Mouse (Mus musculus): ENCODE data around the gene Fbxw11. TPM values are rescaled to one million over a fixed set of nuclear protein-coding genes. Genes with fewer than 3 reads are reported as not detected.

The Fbxw11 gene
- polyA plus RNA-seq, 1 experiment = 47.9 TPM

DNA sequence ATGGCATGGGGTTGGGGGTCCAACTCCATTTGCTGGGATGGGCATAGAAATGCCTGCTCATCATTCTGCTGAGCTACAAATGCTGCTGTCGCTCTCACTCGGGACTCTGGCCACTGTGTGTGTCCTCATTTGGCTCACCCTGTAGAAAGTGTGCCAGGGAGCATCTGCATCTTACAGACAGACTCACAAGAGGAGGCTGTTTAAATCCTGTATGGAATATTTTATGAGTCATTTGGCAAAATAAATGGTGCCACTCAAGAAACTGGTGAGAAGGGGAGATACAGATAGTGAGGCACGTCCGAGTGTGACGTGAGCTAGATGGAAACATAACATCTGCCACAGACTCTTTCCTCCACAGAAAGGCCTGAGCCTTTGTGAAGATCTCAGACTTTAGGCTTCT lies 95.2 kb downstream of the Fbxw11 start:
- no peak for TF ChIP-seq POLR2A (IDR thresholded peaks at IDR 0.05; ENCODE audit: borderline replicate concordance, low read depth, low read length)
- Histone ChIP-seq H3K4me3 (ENCODE audit: insufficient read depth, low read length) (no peak overlapping the region), H3K4me1 (ENCODE audit: control insufficient read depth, insufficient read depth, low read length) (0 out of 2 replicates have a peak, but pooled peaks cover 3% of the 10 kb centered on the region)

DNA sequence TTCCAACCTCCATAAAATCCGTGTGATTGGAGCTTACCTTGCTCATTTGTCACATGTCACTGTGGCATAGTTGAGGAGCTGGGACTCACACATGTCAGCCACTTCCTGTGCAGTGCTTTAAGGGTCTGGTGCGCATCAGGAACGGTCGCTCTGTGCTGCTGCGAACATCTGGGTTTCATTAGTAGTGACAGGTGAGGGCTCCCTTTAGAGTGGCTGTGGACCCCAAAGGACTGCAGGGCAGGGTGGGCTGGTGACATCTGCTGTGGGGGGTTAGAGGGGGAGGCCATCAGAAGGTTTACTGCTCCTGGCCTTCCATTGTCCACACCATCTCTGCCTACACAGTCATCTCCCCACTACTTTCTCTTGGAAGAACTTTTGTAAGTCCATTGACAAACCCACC lies 101.4 kb downstream of the Fbxw11 start:
- H3K4me3 ChIP-seq (ENCODE audit: insufficient read depth, low read length) = no peak overlapping the region
- TF ChIP-seq CTCF (IDR thresholded peaks at IDR 0.05; ENCODE audit: low read depth, low read length) (no peak), POLR2A (IDR thresholded peaks at IDR 0.05; ENCODE audit: borderline replicate concordance, low read depth, low read length) (no peak)
- no peak overlapping the region for H3K27ac ChIP-seq (ENCODE audit: insufficient read depth, low read depth, low read length)
- no peaks in the 10 kb centered on the region for H3K4me1 ChIP-seq (ENCODE audit: control insufficient read depth, insufficient read depth, low read length)

More for the DNA sequence above, 95.2 kb downstream of the Fbxw11 start:
- no peak overlapping the region for H3K27ac ChIP-seq (ENCODE audit: insufficient read depth, low read depth, low read length)

DNA sequence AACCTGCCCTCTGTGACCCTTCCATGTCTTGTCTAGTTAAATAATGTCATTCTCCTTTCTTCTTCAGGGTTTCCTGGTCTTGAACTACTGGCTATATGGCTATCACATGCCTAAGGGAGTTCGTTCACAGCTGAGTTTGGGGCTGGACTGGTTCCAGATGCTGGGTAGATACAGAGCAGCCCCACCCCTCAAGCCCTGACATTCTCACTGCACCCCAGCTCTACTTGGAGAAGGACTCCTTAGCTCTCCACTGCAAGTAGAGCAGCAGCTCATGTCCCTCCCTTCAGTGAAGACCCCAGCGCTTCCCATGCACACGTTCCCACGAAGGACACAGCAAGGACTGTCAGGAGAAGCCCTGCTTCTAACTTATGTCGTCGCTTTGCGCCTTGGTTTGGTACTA lies 101.9 kb downstream of the Fbxw11 start:
- Histone ChIP-seq H3K4me3 (ENCODE audit: insufficient read depth, low read length) (no peak overlapping the region), H3K27ac (ENCODE audit: insufficient read depth, low read depth, low read length) (no peak overlapping the region), H3K4me1 (ENCODE audit: control insufficient read depth, insufficient read depth, low read length) (no peaks in the 10 kb centered on the region)
- TF ChIP-seq POLR2A (IDR thresholded peaks at IDR 0.05; ENCODE audit: borderline replicate concordance, low read depth, low read length) (no peak), CTCF (IDR thresholded peaks at IDR 0.05; ENCODE audit: low read depth, low read length) (no peak)

DNA sequence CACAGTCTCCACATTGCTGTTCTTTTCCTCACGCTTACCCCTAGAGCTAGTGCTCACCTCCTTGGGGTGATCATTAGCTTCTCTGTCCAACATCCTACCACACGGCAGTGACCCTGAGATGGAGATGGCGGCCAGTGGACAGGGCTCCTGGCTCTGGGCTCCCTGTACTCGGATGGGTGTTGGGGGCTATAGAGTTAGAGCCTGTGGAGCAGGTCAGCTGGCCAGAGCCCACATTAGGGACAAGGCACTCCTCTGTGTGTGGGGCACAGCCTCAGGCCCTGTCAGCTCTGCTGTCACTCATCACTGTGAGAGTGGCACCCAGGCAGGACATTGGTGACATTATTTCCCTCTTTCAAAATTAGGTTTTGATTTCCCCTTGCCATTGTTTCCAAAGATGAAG lies 102.9 kb downstream of the Fbxw11 start:
- Histone ChIP-seq H3K27ac (ENCODE audit: insufficient read depth, low read depth, low read length) (no peak overlapping the region), H3K4me1 (ENCODE audit: control insufficient read depth, insufficient read depth, low read length) (no peaks in the 10 kb centered on the region), H3K4me3 (ENCODE audit: insufficient read depth, low read length) (no peak overlapping the region)
- no peak for TF ChIP-seq POLR2A (IDR thresholded peaks at IDR 0.05; ENCODE audit: borderline replicate concordance, low read depth, low read length)
- no peak for TF ChIP-seq CTCF (IDR thresholded peaks at IDR 0.05; ENCODE audit: low read depth, low read length)

DNA sequence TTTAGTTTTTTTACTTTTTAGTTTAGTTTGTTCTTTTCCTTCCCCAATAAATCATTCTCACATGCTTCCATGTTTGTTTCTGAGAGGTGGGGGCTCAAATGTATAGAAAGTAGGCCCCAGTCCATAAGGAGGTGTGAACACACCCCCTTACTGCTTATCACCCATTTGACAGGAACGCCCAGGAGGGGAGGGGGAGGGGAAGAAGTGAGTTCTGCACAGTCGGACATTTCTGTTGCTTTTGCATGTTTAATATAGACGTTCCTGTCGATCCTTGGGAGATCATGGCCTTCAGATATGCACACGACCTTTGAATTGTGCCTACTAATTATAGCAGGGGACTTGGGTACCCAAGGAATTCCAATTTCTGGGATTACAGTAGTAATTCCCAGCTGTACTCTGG lies 103.5 kb downstream of the Fbxw11 start:
- no peak overlapping the region for H3K27ac ChIP-seq (ENCODE audit: insufficient read depth, low read depth, low read length)
- TF ChIP-seq CTCF (IDR thresholded peaks at IDR 0.05; ENCODE audit: low read depth, low read length) (no peak), POLR2A (IDR thresholded peaks at IDR 0.05; ENCODE audit: borderline replicate concordance, low read depth, low read length) (no peak)
- no peaks in the 10 kb centered on the region for H3K4me1 ChIP-seq (ENCODE audit: control insufficient read depth, insufficient read depth, low read length)
- no peak overlapping the region for H3K4me3 ChIP-seq (ENCODE audit: insufficient read depth, low read length)

DNA sequence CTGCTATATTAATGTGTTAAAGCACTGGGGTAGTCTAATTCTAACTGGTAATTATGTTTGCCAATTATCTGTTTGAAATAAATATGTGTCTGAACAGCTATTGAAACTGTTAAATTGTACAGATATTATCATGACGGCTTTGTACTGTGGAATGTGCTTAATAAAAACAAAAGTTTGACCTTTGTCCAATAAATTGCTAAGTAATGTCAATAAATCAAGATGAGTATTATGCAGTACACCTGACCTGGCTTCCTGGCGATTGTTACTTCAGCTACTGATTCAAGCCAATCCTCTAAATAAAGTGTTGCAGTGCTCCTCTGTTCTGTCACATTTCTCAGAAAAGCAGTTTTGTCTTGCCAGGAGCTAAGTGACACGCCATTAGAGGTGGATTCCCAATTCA lies 104.0 kb downstream of the Fbxw11 start:
- H3K4me3 ChIP-seq (ENCODE audit: insufficient read depth, low read length) = no peak overlapping the region
- TF ChIP-seq CTCF (IDR thresholded peaks at IDR 0.05; ENCODE audit: low read depth, low read length) (no peak), POLR2A (IDR thresholded peaks at IDR 0.05; ENCODE audit: borderline replicate concordance, low read depth, low read length) (no peak)
- no peaks in the 10 kb centered on the region for H3K4me1 ChIP-seq (ENCODE audit: control insufficient read depth, insufficient read depth, low read length)
- H3K27ac ChIP-seq (ENCODE audit: insufficient read depth, low read depth, low read length) = no peak overlapping the region

DNA sequence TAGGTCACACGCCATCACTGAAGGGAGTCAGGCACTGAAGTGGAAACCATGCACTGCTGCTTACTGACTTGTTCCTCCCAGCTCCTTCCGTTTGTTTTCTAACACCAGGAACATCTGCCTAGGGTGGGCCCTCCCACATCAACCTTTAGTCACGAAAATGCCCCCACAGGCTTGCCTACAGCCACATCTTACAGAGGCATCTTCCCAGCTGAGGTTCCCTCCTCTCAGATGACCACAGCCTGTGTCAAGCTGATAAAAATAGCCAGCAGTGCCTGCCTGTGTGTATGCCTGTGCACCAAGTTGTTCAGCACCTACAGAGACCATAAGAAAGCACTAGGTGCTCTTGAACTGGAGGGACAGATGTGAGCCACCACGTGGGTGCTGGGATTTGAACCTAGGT lies 106.3 kb downstream of the Fbxw11 start:
- H3K4me1 ChIP-seq (ENCODE audit: control insufficient read depth, insufficient read depth, low read length) = no peaks in the 10 kb centered on the region
- TF ChIP-seq CTCF (IDR thresholded peaks at IDR 0.05; ENCODE audit: low read depth, low read length) (no peak), POLR2A (IDR thresholded peaks at IDR 0.05; ENCODE audit: borderline replicate concordance, low read depth, low read length) (no peak)
- no peak overlapping the region for H3K4me3 ChIP-seq (ENCODE audit: insufficient read depth, low read length)
- H3K27ac ChIP-seq (ENCODE audit: insufficient read depth, low read depth, low read length) = no peak overlapping the region

DNA sequence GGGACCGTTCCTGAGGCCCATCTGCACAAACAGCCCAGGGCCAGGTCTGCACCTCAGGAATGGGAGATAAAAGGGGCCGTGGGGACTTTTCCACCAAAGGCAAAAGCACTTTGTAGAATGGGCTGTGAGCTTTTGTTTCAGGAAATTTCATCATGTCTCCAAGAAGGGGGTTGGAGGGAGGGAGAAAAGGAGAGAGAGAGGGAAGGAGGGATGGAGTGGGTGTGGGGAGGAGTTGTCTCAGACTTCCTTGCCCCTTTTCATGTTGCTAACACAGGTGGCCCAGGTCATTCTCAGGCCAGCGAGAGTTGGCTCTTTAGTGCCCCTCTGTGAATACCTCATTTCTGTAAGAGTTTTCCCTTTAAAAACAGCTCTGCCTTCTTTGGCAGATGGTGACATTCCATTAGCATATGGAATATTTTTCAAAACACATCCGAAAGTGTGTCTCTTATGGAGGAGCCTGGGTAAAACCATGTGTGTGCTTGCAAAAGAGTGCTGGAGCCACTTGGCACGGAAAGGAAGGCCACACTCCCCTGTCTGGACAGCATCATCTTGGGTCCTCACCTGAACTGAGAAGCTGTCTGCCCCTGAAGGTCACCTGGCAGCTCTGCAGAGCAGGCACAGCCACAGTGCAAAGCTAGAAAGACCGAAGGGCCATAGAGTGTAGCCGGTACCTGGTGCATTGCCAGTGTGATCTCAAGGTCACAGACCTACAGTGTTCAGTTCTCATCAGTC lies 109.5 kb downstream of the Fbxw11 start:
- H3K4me3 ChIP-seq (ENCODE audit: insufficient read depth, low read length) = no peak overlapping the region

DNA sequence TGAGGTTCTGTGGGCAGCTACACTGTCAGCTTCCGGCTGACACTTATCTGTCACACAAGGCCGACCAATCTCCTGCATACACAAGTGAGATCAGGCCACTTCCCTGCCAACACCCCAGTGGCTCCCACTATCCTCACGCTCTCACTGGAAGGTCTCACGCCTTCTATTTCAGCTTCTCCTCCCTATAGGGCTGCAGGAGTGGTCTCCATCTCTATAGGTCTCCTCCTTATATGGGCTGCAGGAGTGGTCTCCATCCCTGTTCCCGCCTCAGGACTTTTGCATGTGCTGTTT lies 110.0 kb downstream of the Fbxw11 start:
- no peaks in the 10 kb centered on the region for H3K4me1 ChIP-seq (ENCODE audit: control insufficient read depth, insufficient read depth, low read length)
- no peak overlapping the region for H3K27ac ChIP-seq (ENCODE audit: insufficient read depth, low read depth, low read length)
- no peak overlapping the region for H3K4me3 ChIP-seq (ENCODE audit: insufficient read depth, low read length)
- TF ChIP-seq POLR2A (IDR thresholded peaks at IDR 0.05; ENCODE audit: borderline replicate concordance, low read depth, low read length) (no peak), CTCF (IDR thresholded peaks at IDR 0.05; ENCODE audit: low read depth, low read length) (no peak)

More for the DNA sequence above, 109.5 kb downstream of the Fbxw11 start:
- TF ChIP-seq POLR2A (IDR thresholded peaks at IDR 0.05; ENCODE audit: borderline replicate concordance, low read depth, low read length) (no peak), CTCF (IDR thresholded peaks at IDR 0.05; ENCODE audit: low read depth, low read length) (no peak)
- no peaks in the 10 kb centered on the region for H3K4me1 ChIP-seq (ENCODE audit: control insufficient read depth, insufficient read depth, low read length)
- no peak overlapping the region for H3K27ac ChIP-seq (ENCODE audit: insufficient read depth, low read depth, low read length)

DNA sequence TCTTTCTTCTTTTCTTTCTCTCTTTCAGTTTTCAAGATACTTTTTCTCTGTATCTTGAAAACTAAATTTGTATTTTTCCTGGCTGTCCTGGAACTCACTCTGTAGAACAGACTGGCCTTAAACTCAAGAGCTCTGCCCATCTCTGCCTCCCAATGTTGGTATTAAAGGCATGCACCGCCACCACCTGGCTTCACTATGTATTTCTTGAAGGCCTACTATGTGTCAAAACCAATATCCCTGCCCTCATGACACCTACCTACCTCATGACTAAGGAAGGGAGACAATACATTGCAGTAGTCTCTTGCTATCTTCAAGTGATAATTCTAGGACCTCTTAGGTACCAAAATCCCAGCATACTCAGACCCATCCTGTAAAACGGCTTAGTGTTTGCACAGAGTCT lies 110.8 kb downstream of the Fbxw11 start:
- H3K4me1 ChIP-seq (ENCODE audit: control insufficient read depth, insufficient read depth, low read length) = no peaks in the 10 kb centered on the region
- no peak for TF ChIP-seq POLR2A (IDR thresholded peaks at IDR 0.05; ENCODE audit: borderline replicate concordance, low read depth, low read length)
- TF ChIP-seq CTCF (IDR thresholded peaks at IDR 0.05; ENCODE audit: low read depth, low read length) = no peak

DNA sequence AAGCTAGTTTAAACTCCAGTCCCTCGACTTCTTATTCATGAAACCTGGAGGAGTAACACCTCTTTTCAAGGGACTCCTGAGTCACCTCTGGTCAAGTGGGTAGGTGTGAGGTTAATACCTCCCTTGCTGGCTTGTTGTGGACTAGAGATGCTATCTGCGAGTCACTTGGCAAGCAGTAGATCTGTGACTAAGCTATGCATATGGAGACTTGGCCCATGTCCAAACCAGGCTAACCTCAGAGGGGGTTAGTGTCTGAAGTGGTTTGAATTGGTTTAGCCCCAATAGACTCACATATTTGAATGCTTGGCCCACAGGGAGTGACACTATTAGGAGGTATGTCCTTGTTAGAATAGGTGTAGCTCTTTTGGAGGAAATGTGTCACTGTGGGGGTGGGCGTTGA lies 120.2 kb downstream of the Fbxw11 start:
- no peak overlapping the region for H3K27ac ChIP-seq (ENCODE audit: insufficient read depth, low read depth, low read length)
- H3K4me1 ChIP-seq (ENCODE audit: control insufficient read depth, insufficient read depth, low read length) = no peaks in the 10 kb centered on the region
- TF ChIP-seq POLR2A (IDR thresholded peaks at IDR 0.05; ENCODE audit: borderline replicate concordance, low read depth, low read length) (no peak), CTCF (IDR thresholded peaks at IDR 0.05; ENCODE audit: low read depth, low read length) (no peak)
- H3K4me3 ChIP-seq (ENCODE audit: insufficient read depth, low read length) = no peak overlapping the region

More for the DNA sequence above, 110.8 kb downstream of the Fbxw11 start:
- no peak overlapping the region for H3K27ac ChIP-seq (ENCODE audit: insufficient read depth, low read depth, low read length)
- H3K4me3 ChIP-seq (ENCODE audit: insufficient read depth, low read length) = no peak overlapping the region
